Mouse (Mus musculus): Measurements from ENCODE around the gene Gm3696. TPM values are rescaled to one million over a fixed set of nuclear protein-coding genes. Genes with fewer than 3 reads are reported as not detected.
"Not testable (repeated sequence)": the region's sequence is repeated elsewhere in the genome, so short reads cannot be mapped to it uniquely, and the experiment has no call there.

Gene Gm3696
- not detected in 2 replicates for polyA plus RNA-seq (2012; ENCODE audit: insufficient read depth, low replicate concordance)

GRCm38 (mm10) chr14:7100521-7100920 lies at the start of gene Gm3696:
Gene Gm3696, minus strand, starts transcription at chr14:7100621.
- H3K9me3 ChIP-seq, result not testable (repeated sequence)

GRCm38 (mm10) chr14:7125312-7125711 lies 24.9 kb upstream of the Gm3696 start, which contains the start of gene Gm6676:
Gene Gm6676, minus strand, starts transcription at chr14:7125412.
- not testable (repeated sequence) for H3K4me3 ChIP-seq (replicated peaks); H3K27me3 ChIP-seq (replicated peaks); H3K4me1 ChIP-seq; H3K9me3 ChIP-seq; H3K36me3 ChIP-seq (replicated peaks; ENCODE audit: low read length)

More at GRCm38 (mm10) chr14:7100521-7100920, at the start of gene Gm3696:
- not testable (repeated sequence) for H3K27me3 ChIP-seq (replicated peaks); H3K36me3 ChIP-seq (replicated peaks; ENCODE audit: low read length); H3K4me3 ChIP-seq (replicated peaks); H3K4me1 ChIP-seq

- H3K4me3 ChIP-seq (replicated peaks); H3K27me3 ChIP-seq (replicated peaks); H3K9me3 ChIP-seq; H3K4me1 ChIP-seq; H3K36me3 ChIP-seq (replicated peaks; ENCODE audit: low read length): not testable (repeated sequence)
Measured at GRCm38 (mm10) chr14:7105124-7105802, 4.8 kb upstream of the Gm3696 start.

GRCm38 (mm10) chr14:7044870-7045269 lies 55.6 kb downstream of the Gm3696 start, which contains the start of gene Gm3685:
Gene Gm3685, minus strand, starts transcription at chr14:7044970.
- not testable (repeated sequence) for H3K27me3 ChIP-seq (replicated peaks); H3K4me1 ChIP-seq; H3K4me3 ChIP-seq (replicated peaks); H3K9me3 ChIP-seq; H3K36me3 ChIP-seq (replicated peaks; ENCODE audit: low read length)

Other genes starting within 250 kb of the Gm3696 start
- not detected in 2 replicates for gene Gm3667, start 210.7 kb downstream of the Gm3696 start, polyA plus RNA-seq (2012; ENCODE audit: insufficient read depth, low replicate concordance)
- not detected in 2 replicates for gene Gm6356, start 126.8 kb downstream of the Gm3696 start, polyA plus RNA-seq (2012; ENCODE audit: insufficient read depth, low replicate concordance)
- not detected in 2 replicates for gene Gm10406, start 73.2 kb downstream of the Gm3696 start, polyA plus RNA-seq (2012; ENCODE audit: insufficient read depth, low replicate concordance)
- gene Gm3685, start 55.7 kb downstream of the Gm3696 start, polyA plus RNA-seq (2012; ENCODE audit: insufficient read depth, low replicate concordance), result not detected in 2 replicates
- not detected in 2 replicates for gene Gm6676, start 24.8 kb upstream of the Gm3696 start, polyA plus RNA-seq (2012; ENCODE audit: insufficient read depth, low replicate concordance)
- gene Gm3512, start 73.9 kb upstream of the Gm3696 start, polyA plus RNA-seq (2012; ENCODE audit: insufficient read depth, low replicate concordance), result not detected in 2 replicates
- not detected in 2 replicates for gene Gm16434, start 93.9 kb upstream of the Gm3696 start, polyA plus RNA-seq (2012; ENCODE audit: insufficient read depth, low replicate concordance)
- gene Gm3727, start 164.1 kb upstream of the Gm3696 start, polyA plus RNA-seq (2012; ENCODE audit: insufficient read depth, low replicate concordance), result not detected in 2 replicates
- gene Gm3739, start 214.4 kb upstream of the Gm3696 start, polyA plus RNA-seq (2012; ENCODE audit: insufficient read depth, low replicate concordance), result not detected in 2 replicates
- gene Gm5797, start 231.8 kb upstream of the Gm3696 start, polyA plus RNA-seq (2012; ENCODE audit: insufficient read depth, low replicate concordance), result not detected in 2 replicates

Data from megakaryocyte, embryonic 14.5 days (primary cell).